Mouse (Mus musculus): ENCODE measurements around the gene Clec16a.

DNA sequence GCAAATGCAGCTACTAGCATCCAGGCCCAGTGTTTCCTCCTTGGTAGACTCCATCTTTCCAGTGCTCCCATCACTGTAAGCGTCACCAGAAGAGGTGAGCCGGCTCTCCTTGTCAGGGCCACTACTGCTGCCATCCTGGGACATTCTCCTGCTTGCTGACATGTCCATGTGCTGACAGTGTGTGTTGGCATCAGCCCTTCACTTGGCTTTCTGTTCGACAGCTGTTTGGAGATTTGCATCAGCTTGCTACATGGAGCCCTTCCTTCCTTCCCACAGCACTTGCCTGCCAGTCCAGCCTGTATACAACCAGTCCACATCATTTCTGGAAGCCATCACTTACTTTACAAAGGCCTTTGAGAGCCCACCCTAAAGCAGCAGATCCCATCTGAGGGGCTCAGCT is 193.7 kb downstream of the Clec16a start:
- TF ChIP-seq CTCF (IDR thresholded peaks at IDR 0.05; ENCODE audit: low read depth) (no peak), EP300 (IDR thresholded peaks at IDR 0.05; ENCODE audit: low read depth) (no peak)

All from liver, embryonic 14.5 days (tissue).